Mouse (Mus musculus) myocyte (in vitro differentiated cells): ENCODE measurements at regions not wholly inside any gene's neighbourhood (a gene's known extent, or its start where the extent isn't known, plus 50 kb on each side); places are given as distances from the start of the nearest gene placed in this dataset.

Experiments used
- H3K27me3 ChIP-seq: one replicate; pipeline ENCODE4 v1.6.1; 2011; ENCODE audit not compliant: control insufficient read depth, insufficient read depth, insufficient read length
- H3K36me3 ChIP-seq: one replicate; pipeline ENCODE4 v1.6.1; 2011; ENCODE audit not compliant: control insufficient read depth, insufficient read depth
- H3K4me2 ChIP-seq: one replicate; pipeline ENCODE4 v1.6.1; 2011; ENCODE audit warnings: low read depth, control low read depth
- H3K4me3 ChIP-seq: one replicate; pipeline ENCODE4 v1.5.1; 2011; ENCODE audit warnings: mild to moderate bottlenecking, control low read depth, moderate library complexity
- H3K79me2 ChIP-seq: one replicate; pipeline ENCODE4 v1.6.1; 2011; ENCODE audit not compliant: control insufficient read depth, insufficient read depth
- H3ac ChIP-seq: one replicate; pipeline ENCODE4 v1.6.1; 2011; ENCODE audit not compliant: control insufficient read depth, insufficient read length
- CEBPB ChIP-seq: IDR thresholded peaks from 2 replicates; pipeline ENCODE4 v1.6.1; 2011; ENCODE audit warnings: mild to moderate bottlenecking, moderate library complexity; ENCODE audit not compliant: poor library complexity, insufficient read depth, severe bottlenecking
- E2F4 ChIP-seq: IDR thresholded peaks from one replicate; pipeline ENCODE4 v1.6.1; 2011; ENCODE audit warnings: mild to moderate bottlenecking, control low read depth, moderate library complexity; ENCODE audit not compliant: insufficient read depth
- MAX ChIP-seq: IDR thresholded peaks from one replicate; pipeline ENCODE4 v1.6.1; 2011; ENCODE audit warnings: low read depth, mild to moderate bottlenecking, control low read depth
- MYOD1 ChIP-seq, 3 experiments: IDR thresholded peaks; one replicate each; pipeline ENCODE4 v1.6.1; 2011; ENCODE audit warnings: control low read depth in 2 of 3, low read depth in 2 of 3, mild to moderate bottlenecking in 2 of 3, moderate library complexity in 1 of 3; ENCODE audit not compliant: insufficient read length in 2 of 3, control insufficient read depth in 1 of 3
- MYOG ChIP-seq, 3 experiments: IDR thresholded peaks; one replicate each; pipeline ENCODE4 v1.6.1; 2011; ENCODE audit warnings: control low read depth in 2 of 3, low read depth in 2 of 3, mild to moderate bottlenecking in 2 of 3; ENCODE audit not compliant: insufficient read length in 2 of 3, control insufficient read depth in 1 of 3, insufficient read depth in 1 of 3
- POLR2A ChIP-seq: IDR thresholded peaks from one replicate; pipeline ENCODE4 v1.6.1; 2011; ENCODE audit warnings: low read depth, mild to moderate bottlenecking, control low read depth, moderate library complexity; ENCODE audit not compliant: insufficient read length
- POLR2AphosphoS2 ChIP-seq: IDR thresholded peaks from one replicate; pipeline ENCODE4 v1.6.1; 2011; ENCODE audit warnings: low read depth, control low read depth; ENCODE audit not compliant: insufficient read length
- REST ChIP-seq: IDR thresholded peaks from one replicate; pipeline ENCODE4 v1.6.1; 2011; ENCODE audit warnings: mild to moderate bottlenecking, control low read depth, moderate library complexity; ENCODE audit not compliant: insufficient read depth, insufficient read length
- SRF ChIP-seq: IDR thresholded peaks from one replicate; pipeline ENCODE4 v1.6.1; 2011; ENCODE audit warnings: low read depth; ENCODE audit not compliant: control insufficient read depth, insufficient read length
- TCF12 ChIP-seq: IDR thresholded peaks from one replicate; pipeline ENCODE4 v1.6.1; 2011; ENCODE audit warnings: mild to moderate bottlenecking, control low read depth; ENCODE audit not compliant: poor library complexity, insufficient read depth, severe bottlenecking
- TCF3 ChIP-seq: IDR thresholded peaks from one replicate; pipeline ENCODE4 v1.6.1; 2011; ENCODE audit warnings: low read depth, control low read depth; ENCODE audit not compliant: insufficient read length
- USF1 ChIP-seq: IDR thresholded peaks from one replicate; pipeline ENCODE4 v1.6.1; 2011; ENCODE audit warnings: low read depth, mild to moderate bottlenecking, control low read depth, moderate library complexity

GRCm38 (mm10) chr14:25228321-25229047 is 230.5 kb upstream of the Zmiz1 start:
- Histone ChIP-seq H3K27me3 (no peaks in the 10 kb centered on the region), H3K36me3 (no peaks in the 10 kb centered on the region)
- TF ChIP-seq POLR2A (no peak), POLR2AphosphoS2 (no peak), E2F4 (no peak), CEBPB (no peak), MYOG (IDR thresholded peaks at IDR 0.05; ENCODE audit: control insufficient read depth in 1 of 3, insufficient read depth in 1 of 3, insufficient read length in 2 of 3, low read depth in 2 of 3) (no peak), SRF (no peak), MYOD1 (IDR thresholded peaks at IDR 0.05; ENCODE audit: control insufficient read depth in 1 of 3, insufficient read length in 2 of 3, low read depth in 2 of 3) (no peak), REST (no peak), USF1 (no peak), TCF3 (no peak), TCF12 (no peak), MAX (no peak)

GRCm38 (mm10) chr14:25229569-25229968 is 229.4 kb upstream of the Zmiz1 start:
- Histone ChIP-seq H3K36me3 (no peaks in the 10 kb centered on the region), H3K27me3 (no peaks in the 10 kb centered on the region), H3K4me2 (no peak overlapping the region), H3ac (no peak overlapping the region), H3K79me2 (no peaks in the 10 kb centered on the region), H3K4me3 (no peak overlapping the region)
- TF ChIP-seq MYOD1 (IDR thresholded peaks at IDR 0.05; ENCODE audit: control insufficient read depth in 1 of 3, insufficient read length in 2 of 3, low read depth in 2 of 3), result no peak
- TF ChIP-seq CEBPB, result no peak
- TF ChIP-seq REST, result no peak
- no peak for TF ChIP-seq E2F4
- no peak for TF ChIP-seq SRF

More at GRCm38 (mm10) chr14:25228321-25229047, 230.5 kb upstream of the Zmiz1 start:
- H3K4me2 ChIP-seq, result no peak overlapping the region
- no peak overlapping the region for H3K4me3 ChIP-seq
- no peaks in the 10 kb centered on the region for H3K79me2 ChIP-seq
- no peak overlapping the region for H3ac ChIP-seq

- no peaks in the 10 kb centered on the region for H3K79me2 ChIP-seq
- no peak overlapping the region for H3K4me2 ChIP-seq
- no peaks in the 10 kb centered on the region for H3K27me3 ChIP-seq
- no peak for TF ChIP-seq TCF12
- peak in 1 of 3 experiments; percentile 6 for TF ChIP-seq MYOD1 (IDR thresholded peaks at IDR 0.05; ENCODE audit: control insufficient read depth in 1 of 3, insufficient read length in 2 of 3, low read depth in 2 of 3)
- TF ChIP-seq MYOG (IDR thresholded peaks at IDR 0.05; ENCODE audit: control insufficient read depth in 1 of 3, insufficient read depth in 1 of 3, insufficient read length in 2 of 3, low read depth in 2 of 3), result peak in 2 of 3 experiments; percentile 5 to 24
- no peak overlapping the region for H3ac ChIP-seq
- H3K36me3 ChIP-seq, result no peaks in the 10 kb centered on the region
- no peak overlapping the region for H3K4me3 ChIP-seq
Observed at GRCm38 (mm10) chr14:25231881-25232280, 227.1 kb upstream of the Zmiz1 start.

DNA sequence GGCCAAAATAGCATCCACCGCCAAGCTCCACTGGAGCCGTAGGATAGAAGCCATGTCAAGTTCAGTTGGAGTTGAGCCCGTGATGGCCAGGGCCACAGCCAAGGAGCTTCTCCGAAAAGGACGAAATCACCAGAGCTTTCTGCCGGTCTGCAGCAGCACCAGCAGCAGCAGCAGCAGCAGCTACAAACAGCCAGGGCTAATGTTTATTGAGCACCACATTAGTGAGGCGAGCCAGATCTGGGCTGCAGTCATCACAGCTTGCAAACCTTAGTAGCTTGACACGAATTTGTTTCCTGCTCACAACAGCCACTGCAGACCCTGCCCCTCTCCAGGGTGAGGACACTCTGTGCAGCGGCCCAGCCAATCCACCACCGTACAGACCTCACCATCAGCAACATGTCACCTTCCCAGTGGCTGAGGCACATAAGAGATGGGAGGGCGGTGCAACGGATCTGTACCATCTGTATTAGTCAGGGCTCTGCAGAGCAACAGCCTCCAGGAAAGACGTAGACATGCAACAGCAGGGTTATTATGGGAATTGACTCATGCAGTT is 222.5 kb upstream of the Zmiz1 start:
- Histone ChIP-seq H3ac (no peak overlapping the region), H3K36me3 (no peaks in the 10 kb centered on the region), H3K79me2 (no peaks in the 10 kb centered on the region), H3K27me3 (no peaks in the 10 kb centered on the region), H3K4me2 (no peak overlapping the region), H3K4me3 (no peak overlapping the region)
- TF ChIP-seq MYOG (IDR thresholded peaks at IDR 0.05; ENCODE audit: control insufficient read depth in 1 of 3, insufficient read depth in 1 of 3, insufficient read length in 2 of 3, low read depth in 2 of 3), result no peak
- no peak for TF ChIP-seq TCF12
- no peak for TF ChIP-seq POLR2AphosphoS2
- no peak for TF ChIP-seq USF1
- no peak for TF ChIP-seq TCF3
- no peak for TF ChIP-seq E2F4
- no peak for TF ChIP-seq CEBPB
- no peak for TF ChIP-seq MAX
- TF ChIP-seq POLR2A, result no peak
- TF ChIP-seq MYOD1 (IDR thresholded peaks at IDR 0.05; ENCODE audit: control insufficient read depth in 1 of 3, insufficient read length in 2 of 3, low read depth in 2 of 3), result no peak
- no peak for TF ChIP-seq REST
- no peak for TF ChIP-seq SRF

GRCm38 (mm10) chr14:25239335-25239960 is 219.5 kb upstream of the Zmiz1 start:
- Histone ChIP-seq H3ac (no peak overlapping the region), H3K27me3 (no peaks in the 10 kb centered on the region), H3K36me3 (no peaks in the 10 kb centered on the region), H3K79me2 (no peaks in the 10 kb centered on the region), H3K4me2 (no peak overlapping the region), H3K4me3 (no peak overlapping the region)
- peak; percentile 26 for TF ChIP-seq USF1
- TF ChIP-seq POLR2AphosphoS2, result no peak
- TF ChIP-seq MYOD1 (IDR thresholded peaks at IDR 0.05; ENCODE audit: control insufficient read depth in 1 of 3, insufficient read length in 2 of 3, low read depth in 2 of 3), result no peak
